Mouse (Mus musculus) spleen, adult 2 months (tissue): ENCODE results near the gene Cd300e.

Source experiments
- CTCF ChIP-seq: fragments of 200-500 bp; IDR thresholded peaks from 2 replicates; pipeline ENCODE4 v1.5.1; 2011; ENCODE audit warnings: mild to moderate bottlenecking, inconsistent platforms; ENCODE audit not compliant: insufficient read depth, insufficient read length, insufficient replicate concordance; ENCODE audit errors: extremely low read depth
- POLR2A ChIP-seq: fragments of 200-500 bp; IDR thresholded peaks from 2 replicates; pipeline ENCODE4 v1.6.1; 2011; ENCODE audit warnings: low read depth, low read length, inconsistent platforms

GRCm38 (mm10) chr11:115086213-115086612 lies 24.2 kb upstream of the Cd300e start:
- TF ChIP-seq CTCF (no peak), POLR2A (no peak)
